Mouse (Mus musculus): Measurements from ENCODE around the gene Dhx36. TPM values are rescaled to one million over a fixed set of nuclear protein-coding genes. Genes with fewer than 3 reads are reported as not detected.

The Dhx36 gene
- total RNA-seq, 2 experiments from 2014 or later = 68.8 to 71.9 TPM

DNA sequence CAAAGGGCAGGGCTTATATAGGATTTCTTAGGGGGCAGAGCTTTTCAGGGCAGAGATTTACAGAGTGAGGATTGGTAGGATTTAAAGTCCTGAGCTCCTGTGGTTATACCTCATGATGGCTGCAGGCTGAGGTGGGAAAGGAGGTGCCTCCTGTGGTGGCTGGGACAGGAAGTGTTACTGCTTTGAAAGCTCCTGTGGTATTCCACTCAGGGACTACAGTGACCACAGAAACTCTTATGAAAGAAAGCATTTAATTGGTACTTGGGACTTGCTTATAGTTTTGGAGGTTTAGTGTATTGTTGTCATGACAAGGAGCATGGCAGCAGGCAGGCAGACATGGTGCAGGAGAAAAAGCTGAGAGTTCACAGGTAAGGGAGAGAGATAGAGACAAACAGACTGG, 70.9 kb downstream of the Dhx36 start:
- intact Hi-C loops (cut with DNase I) = no loop called here
- DNase-seq = no peak

DNA sequence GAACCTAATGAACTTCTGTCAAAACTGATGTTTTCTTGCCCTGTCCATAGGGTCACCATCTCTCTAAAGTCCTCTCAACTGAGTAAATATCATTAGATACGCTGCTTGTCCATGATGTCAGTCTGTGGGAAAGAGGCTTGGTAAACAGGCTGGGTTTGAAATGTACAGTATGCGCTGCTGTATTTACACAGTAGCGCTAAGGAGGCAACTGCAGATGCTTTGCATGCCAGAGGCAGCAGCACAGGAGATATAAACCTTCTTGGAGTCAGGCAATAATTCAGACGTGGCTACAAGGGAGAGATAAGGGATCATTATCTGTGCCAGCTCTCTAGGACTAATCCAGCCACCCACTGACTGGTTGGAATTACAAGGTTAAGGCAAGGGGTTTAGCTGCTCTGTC, 73.1 kb downstream of the Dhx36 start:
- no peak for DNase-seq
- intact Hi-C loops (cut with DNase I) = no loop called here

DNA sequence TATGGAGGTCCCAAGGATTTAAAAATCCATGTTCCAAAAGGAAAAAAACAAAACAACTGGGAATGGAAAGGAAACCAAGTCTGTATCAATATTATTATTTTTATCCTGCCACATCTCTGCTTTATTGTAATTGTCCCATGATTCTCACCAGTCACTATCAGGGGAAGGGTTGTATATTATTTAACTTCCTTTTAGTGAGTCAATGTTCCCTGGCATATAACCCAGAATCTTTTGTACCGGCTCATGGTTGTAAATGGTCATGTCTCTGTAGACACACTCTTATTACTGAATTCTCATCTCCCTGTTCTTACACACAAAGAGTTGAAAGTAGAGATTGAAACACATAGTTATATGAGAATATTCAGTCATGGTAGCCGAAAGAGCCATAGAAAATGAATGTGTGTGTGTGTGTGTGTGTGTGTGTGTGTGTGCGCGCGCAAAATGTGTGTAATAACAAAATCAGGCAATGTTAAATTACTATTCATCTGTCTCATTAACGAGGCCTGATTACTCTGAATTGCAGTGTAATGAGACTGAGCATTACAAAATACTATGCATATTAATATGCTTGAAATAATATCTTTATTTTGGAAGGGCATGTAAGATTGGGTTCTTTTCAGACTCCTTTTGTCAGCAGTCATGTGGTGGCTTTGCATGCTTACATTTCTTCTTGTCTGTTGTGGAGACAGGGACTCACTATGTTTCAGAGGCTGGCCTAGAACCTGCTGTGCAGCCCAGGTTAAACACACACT, 88.2 kb downstream of the Dhx36 start:
- intact Hi-C loops (cut with DNase I) = no loop called here
- DNase-seq = no peak

Other genes starting within 250 kb of the Dhx36 start
- 10 to 100 TPM; 45.2 to 53.9 TPM for gene Arhgef26, start 168.7 kb downstream of the Dhx36 start, total RNA-seq (2021)
- 1 to 10 TPM; 4.6 to 5.1 TPM for gene Gpr149, start 98.1 kb upstream of the Dhx36 start, total RNA-seq (2021)